Mouse (Mus musculus): Measurements from ENCODE around the gene Nrp1.

Gene Nrp1

GRCm38 (mm10) chr8:128371026-128371425 is 12.6 kb downstream of the Nrp1 start:
- DNase-seq (ENCODE audit: low spot score in 2 of 2): no peak

- DNase-seq (ENCODE audit: low spot score in 2 of 2): no peak
Observed at GRCm38 (mm10) chr8:128371789-128372188, 13.4 kb downstream of the Nrp1 start.

- no peak for DNase-seq (ENCODE audit: low spot score in 2 of 2)
Observed at GRCm38 (mm10) chr8:128372724-128373123, 14.3 kb downstream of the Nrp1 start.

- no peak for DNase-seq (ENCODE audit: low spot score in 2 of 2)
Observed at GRCm38 (mm10) chr8:128373418-128373817, 15.0 kb downstream of the Nrp1 start.

DNA sequence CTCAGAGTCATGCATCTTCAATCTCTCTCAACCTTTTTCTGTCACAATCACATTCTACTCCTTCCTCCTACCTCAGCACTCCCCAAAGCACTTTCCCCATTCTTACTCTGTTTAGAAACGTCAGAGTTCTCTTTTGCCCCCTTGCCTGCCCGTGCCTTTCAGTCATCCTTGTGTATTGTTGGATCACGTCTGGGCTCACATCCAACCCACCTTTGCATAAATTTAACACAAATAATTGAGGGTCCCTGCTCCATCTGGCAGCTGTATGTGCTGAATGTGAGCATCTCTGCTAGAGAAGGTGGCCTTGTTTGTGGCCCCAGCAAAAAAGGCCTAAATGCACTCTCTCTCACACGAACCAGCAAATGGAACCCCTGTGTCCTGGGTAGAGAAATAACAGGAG is 16.9 kb downstream of the Nrp1 start:
- no peak for DNase-seq (ENCODE audit: low spot score in 2 of 2)

DNA sequence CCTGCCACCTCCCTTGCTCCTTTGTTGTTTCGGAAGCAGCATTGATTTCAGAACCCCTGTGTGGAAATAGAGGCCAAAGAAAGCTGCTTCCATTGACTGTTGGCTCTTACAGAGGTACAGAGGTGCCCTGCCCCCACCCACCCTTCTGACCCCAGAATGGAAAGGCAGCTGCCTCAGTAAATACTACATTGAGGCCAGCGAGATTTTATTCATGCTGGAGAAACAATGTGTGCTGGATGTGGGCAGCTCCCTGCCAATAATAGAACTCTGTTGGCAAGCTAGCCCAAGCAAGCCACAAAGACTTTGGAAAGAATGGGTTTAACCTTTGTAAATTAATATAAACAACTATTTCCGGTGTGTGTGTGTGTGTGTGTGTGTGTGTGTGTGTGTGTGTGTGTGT is 24.8 kb downstream of the Nrp1 start:
- no peak for DNase-seq (ENCODE audit: low spot score in 2 of 2)

GRCm38 (mm10) chr8:128384366-128384765 is 26.0 kb downstream of the Nrp1 start:
- DNase-seq (ENCODE audit: low spot score in 2 of 2): no peak

- DNase-seq (ENCODE audit: low spot score in 2 of 2): no peak
Observed at GRCm38 (mm10) chr8:128384921-128385332, 26.5 kb downstream of the Nrp1 start.

DNA sequence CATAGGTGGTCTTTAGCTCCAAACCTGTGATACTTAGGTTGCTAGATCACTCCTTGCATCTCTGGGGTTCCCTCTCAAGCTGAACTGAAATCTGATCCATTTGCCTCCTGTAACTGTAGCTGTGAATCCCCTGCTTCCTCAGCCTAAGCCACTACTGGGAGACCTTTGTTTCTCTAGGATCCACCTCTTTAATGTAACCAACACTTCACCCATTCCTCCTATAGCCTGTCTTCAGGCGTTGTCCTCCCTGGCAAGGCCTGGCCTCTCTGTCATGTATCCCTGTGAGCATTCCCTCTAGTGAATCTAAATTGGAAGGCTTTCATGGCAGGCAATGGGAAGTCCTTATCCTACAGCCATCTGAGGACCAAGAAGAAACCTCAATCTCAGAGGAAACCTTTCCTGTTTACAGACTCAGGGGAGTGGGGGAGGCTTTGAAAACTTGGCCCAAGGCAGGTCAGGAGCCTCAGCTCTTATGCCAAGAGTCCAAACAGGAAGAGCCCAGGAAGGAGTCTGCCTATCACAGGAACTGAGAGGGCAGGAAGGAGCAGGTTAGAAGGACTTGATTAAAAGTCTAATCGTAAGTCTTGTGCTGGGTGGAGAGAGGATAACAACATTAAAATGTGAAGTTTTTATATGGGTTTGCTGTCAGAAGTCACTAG is 28.7 kb downstream of the Nrp1 start:
- DNase-seq (ENCODE audit: low spot score in 2 of 2): no peak

GRCm38 (mm10) chr8:128390759-128391158 is 32.4 kb downstream of the Nrp1 start:
- no peak for DNase-seq (ENCODE audit: low spot score in 2 of 2)

DNA sequence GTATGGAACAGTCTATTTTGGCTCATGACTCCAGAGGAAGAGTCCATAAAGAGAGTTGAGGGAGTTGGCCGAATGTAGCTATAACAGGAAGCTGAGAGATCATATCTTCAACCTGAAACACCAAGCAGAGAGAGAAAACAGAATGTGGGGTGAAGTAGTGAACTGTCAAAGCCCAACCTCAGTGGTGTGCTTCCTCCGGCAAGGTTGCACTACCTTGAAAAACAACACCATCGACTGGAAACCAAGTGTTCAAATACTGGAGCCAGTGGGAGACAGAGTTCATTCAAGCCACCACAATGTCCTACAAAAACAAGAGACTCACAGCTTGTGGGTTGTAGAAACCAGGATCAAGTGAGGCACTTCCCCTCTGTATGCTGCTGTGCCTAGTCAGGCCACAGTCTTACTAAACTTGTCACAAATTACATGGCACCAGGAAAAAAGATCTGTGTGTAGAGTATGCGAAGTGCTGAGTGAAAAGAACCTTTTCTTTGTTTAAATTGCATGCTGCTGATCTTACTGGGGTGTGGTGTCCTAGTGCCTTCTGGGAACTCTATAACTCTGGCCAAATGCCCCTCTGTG is 32.9 kb downstream of the Nrp1 start:
- no peak for DNase-seq (ENCODE audit: low spot score in 2 of 2)

DNA sequence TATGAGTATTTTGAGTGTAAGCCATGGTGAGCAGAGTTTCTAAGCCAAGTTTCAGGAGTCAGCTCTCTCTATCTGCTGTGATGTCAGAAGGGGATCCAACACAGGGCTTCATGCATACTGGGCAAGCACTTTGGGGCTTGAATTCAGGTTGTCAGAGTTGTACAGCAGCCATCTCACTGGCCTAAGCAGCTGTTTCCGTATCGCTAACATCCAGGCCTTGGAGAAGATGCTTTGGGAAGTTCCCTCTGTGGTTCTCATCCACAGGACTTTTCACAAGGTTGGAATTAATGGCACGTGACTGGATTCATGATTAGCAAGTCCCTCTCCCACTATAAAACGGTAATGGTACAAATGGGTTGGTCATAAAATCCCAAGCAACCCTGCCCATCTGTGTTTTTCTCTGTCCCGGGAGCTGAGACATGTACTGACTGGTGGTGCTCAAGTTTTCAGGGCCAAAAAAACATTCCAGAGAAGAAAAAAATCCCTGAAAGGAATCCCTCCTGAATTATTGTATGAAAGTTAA is 36.3 kb downstream of the Nrp1 start:
- DNase-seq (ENCODE audit: low spot score in 2 of 2): no peak

DNA sequence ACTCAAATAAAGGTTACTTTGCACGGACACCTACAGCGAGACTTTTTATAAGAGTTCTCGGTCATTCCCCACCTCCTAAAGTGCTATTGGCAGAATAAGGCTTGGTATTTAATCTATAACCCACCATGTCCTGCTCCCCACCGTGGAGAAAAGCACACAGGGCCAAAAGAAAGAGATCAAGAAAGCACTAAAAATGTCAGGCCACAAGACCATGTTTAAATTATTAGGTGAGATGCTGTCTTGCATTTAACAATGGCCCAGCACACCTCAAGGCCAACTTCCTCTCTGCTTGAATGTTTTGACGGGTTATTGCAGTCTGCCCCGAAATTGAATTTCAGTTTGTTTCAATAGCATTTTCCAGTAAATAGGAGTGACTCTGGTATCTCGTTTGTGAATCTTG is 38.6 kb downstream of the Nrp1 start:
- DNase-seq (ENCODE audit: low spot score in 2 of 2): no peak

GRCm38 (mm10) chr8:128397441-128397840 is 39.0 kb downstream of the Nrp1 start:
- DNase-seq (ENCODE audit: low spot score in 2 of 2): no peak

- DNase-seq (ENCODE audit: low spot score in 2 of 2): no peak
Observed at GRCm38 (mm10) chr8:128398472-128399091, 40.2 kb downstream of the Nrp1 start.

GRCm38 (mm10) chr8:128400286-128400685 is 41.9 kb downstream of the Nrp1 start:
- no peak for DNase-seq (ENCODE audit: low spot score in 2 of 2)

DNA sequence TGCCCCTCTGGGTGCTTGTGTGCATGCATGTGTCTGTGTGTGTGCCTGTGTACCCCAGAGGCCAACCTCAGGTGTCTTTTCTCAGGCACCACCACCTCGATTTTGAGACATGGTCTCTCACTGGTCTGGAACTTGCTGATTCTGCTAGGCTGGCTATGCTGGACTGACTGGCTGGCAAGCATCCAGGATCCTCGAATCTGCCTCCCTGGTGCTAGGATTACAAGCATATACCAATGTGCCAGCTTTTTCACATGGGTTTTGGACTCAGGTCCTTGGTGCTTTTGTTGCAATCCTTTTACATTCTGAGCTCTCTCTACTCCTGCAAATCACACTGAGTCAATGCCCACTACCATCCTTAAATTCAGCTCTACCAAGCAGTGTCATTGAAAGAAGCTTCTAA is 46.5 kb downstream of the Nrp1 start:
- no peak for DNase-seq (ENCODE audit: low spot score in 2 of 2)

- no peak for DNase-seq (ENCODE audit: low spot score in 2 of 2)
Observed at GRCm38 (mm10) chr8:128413381-128413780, 55.0 kb downstream of the Nrp1 start.

- peak; percentile 55 to 58 for DNase-seq (ENCODE audit: low spot score in 2 of 2)
Observed at GRCm38 (mm10) chr8:128415730-128416684, 57.6 kb downstream of the Nrp1 start.

GRCm38 (mm10) chr8:128416896-128417295 is 58.5 kb downstream of the Nrp1 start:
- no peak for DNase-seq (ENCODE audit: low spot score in 2 of 2)

- DNase-seq (ENCODE audit: low spot score in 2 of 2): no peak
Observed at GRCm38 (mm10) chr8:128417956-128418796, 59.8 kb downstream of the Nrp1 start.
